Mouse (Mus musculus) forebrain, postnatal 0 days (tissue): ENCODE measurements around the gene Muc5b. TPM values are rescaled to one million over a fixed set of nuclear protein-coding genes. Genes with fewer than 3 reads are reported as not detected.

ENCODE experiments used
- ATAC-seq: fragments of 200-750 bp; cut with Nextera tagmentation; 2 replicates; pipeline ENCODE4 v1.8.0; 2017; ENCODE audit warnings: mild to moderate bottlenecking, moderate library complexity
- DNase-seq: peaks from one replicate; pipeline ENCODE4 v3.0.0-alpha.2; 2015
- H3K27ac ChIP-seq: fragments of 300-500 bp; sonication (generic); 2 replicates; pipeline ENCODE4 v1.5.1; 2014; ENCODE audit warnings: low read depth, mild to moderate bottlenecking, antibody characterized with exemption, low read length, moderate library complexity, mixed read lengths
- H3K27me3 ChIP-seq: fragments of 300-500 bp; sonication (generic); 2 replicates; pipeline ENCODE4 v1.6.1; 2014; ENCODE audit warnings: mild to moderate bottlenecking, low read length, mixed read lengths; ENCODE audit not compliant: insufficient read depth
- H3K36me3 ChIP-seq: fragments of 300-500 bp; sonication (generic); 2 replicates; pipeline ENCODE4 v1.6.1; 2014; ENCODE audit warnings: mild to moderate bottlenecking, moderate library complexity; ENCODE audit not compliant: insufficient read depth
- H3K4me1 ChIP-seq: fragments of 300-500 bp; sonication (generic); 2 replicates; pipeline ENCODE4 v1.6.1; 2014; ENCODE audit warnings: antibody characterized with exemption; ENCODE audit not compliant: insufficient read depth
- H3K4me2 ChIP-seq: fragments of 300-500 bp; sonication (generic); 2 replicates; pipeline ENCODE4 v1.6.1; 2014; ENCODE audit warnings: low read depth, mild to moderate bottlenecking, moderate library complexity
- H3K4me3 ChIP-seq: fragments of 300-500 bp; sonication (generic); 2 replicates; pipeline ENCODE4 v1.5.1; 2014; ENCODE audit warnings: low read depth, low read length, mixed read lengths
- H3K9ac ChIP-seq: fragments of 300-500 bp; sonication (generic); 2 replicates; pipeline ENCODE4 v1.6.1; 2014; ENCODE audit warnings: mild to moderate bottlenecking
- H3K9me3 ChIP-seq: fragments of 300-500 bp; sonication (generic); 2 replicates; pipeline ENCODE4 v1.6.1; 2016; ENCODE audit warnings: low read length
- CTCF ChIP-seq: sonication (generic); IDR thresholded peaks from 2 replicates; pipeline ENCODE4 v1.5.1; 2016; ENCODE audit warnings: antibody characterized with exemption, control low read depth, low read depth
- WGBS: fragments of 180-500 bp; shearing (Covaris S2); extraction: QIAGEN DNeasy Blood & Tissue Kit; methylation state at CpG from one replicate; pipeline ENCODE4 v1.1.7; 2014; 5-methylcytosine and 5-hydroxymethylcytosine counted together
- polyA plus RNA-seq: library from polyadenylated mRNA; unstranded; fragments of >200 nt; fragmentation: Nextera tagmentation; extraction: Ambion mirVana; gene quantifications from 2 replicates; pipeline ENCODE4 v1.2.1, GENCODE M21; 2015
- total RNA-seq: library from RNA; depleted of rRNA; stranded (reverse); fragments of >200 nt; gene quantifications from 2 replicates; pipeline ENCODE4 v1.2.3, GENCODE M21; 2014; rRNA removed

The Muc5b gene
- total and polyA plus RNA-seq, 2 experiments from 2014 or later, result 0.01 TPM; not detected in 1

- no peak for TF ChIP-seq CTCF
- Histone ChIP-seq H3K27ac (peak overlapping the region; percentile 88), H3K4me2 (peak overlapping the region; percentile 88), H3K4me3 (peak overlapping the region; percentile 92), H3K9ac (peak overlapping the region; percentile 91), H3K9me3 (no peaks in the 10 kb centered on the region), H3K27me3 (no peaks in the 10 kb centered on the region; the same call in none of the 2 replicates), H3K4me1 (peaks cover 26% of the 10 kb centered on the region), H3K36me3 (no peaks in the 10 kb centered on the region)
- ATAC-seq (peak; percentile 26), DNase-seq (no peak)
- 1% methylated on average over 16 of the region's 16 CpGs for WGBS
These were observed 63.0 kb downstream of the Muc5b start for GRCm38 (mm10) chr7:141901825-141902224.

GRCm38 (mm10) chr7:141902269-141902729 is 63.4 kb downstream of the Muc5b start:
- Histone ChIP-seq H3K4me2 (peak overlapping the region; percentile 88), H3K9me3 (no peaks in the 10 kb centered on the region), H3K4me3 (peak overlapping the region; percentile 92), H3K9ac (peak overlapping the region; percentile 91), H3K4me1 (peaks cover 22% of the 10 kb centered on the region), H3K27me3 (no peaks in the 10 kb centered on the region; the same call in none of the 2 replicates), H3K36me3 (no peaks in the 10 kb centered on the region), H3K27ac (peak overlapping the region; percentile 88)
- peak; percentile 98 for ATAC-seq
- peak; percentile 100 for DNase-seq
- TF ChIP-seq CTCF, result no peak
- under 1% methylated on average over 44 of the region's 44 CpGs for WGBS

- no peaks in the 10 kb centered on the region for H3K36me3 ChIP-seq
- peak overlapping the region; percentile 88 for H3K27ac ChIP-seq
- no peaks in the 10 kb centered on the region; the same call in none of the 2 replicates for H3K27me3 ChIP-seq
- TF ChIP-seq CTCF, result no peak
- 68% methylated on average over 4 of the region's 4 CpGs for WGBS
- DNase-seq, result no peak
- no peaks in the 10 kb centered on the region for H3K9me3 ChIP-seq
- peak overlapping the region; percentile 92 for H3K4me3 ChIP-seq
- peak overlapping the region; percentile 91 for H3K9ac ChIP-seq
- H3K4me2 ChIP-seq, result peak overlapping the region; percentile 88
- ATAC-seq, result no peak
- peaks cover 21% of the 10 kb centered on the region for H3K4me1 ChIP-seq
These were observed 63.9 kb downstream of the Muc5b start for GRCm38 (mm10) chr7:141902791-141903190.

- H3K27ac ChIP-seq, result no peak overlapping the region
- H3K27me3 ChIP-seq, result peaks cover 7% of the 10 kb centered on the region
- WGBS, result 71% methylated on average over 6 of the region's 6 CpGs
- no peak overlapping the region for H3K4me3 ChIP-seq
- H3K4me2 ChIP-seq, result no peak overlapping the region
- no peaks in the 10 kb centered on the region for H3K4me1 ChIP-seq
- H3K36me3 ChIP-seq, result no peaks in the 10 kb centered on the region
- H3K9ac ChIP-seq, result no peak overlapping the region
- ATAC-seq (no peak), DNase-seq (no peak)
- no peaks in the 10 kb centered on the region for H3K9me3 ChIP-seq
- TF ChIP-seq CTCF, result no peak
These were observed 69.7 kb downstream of the Muc5b start for GRCm38 (mm10) chr7:141908591-141908990.

DNA sequence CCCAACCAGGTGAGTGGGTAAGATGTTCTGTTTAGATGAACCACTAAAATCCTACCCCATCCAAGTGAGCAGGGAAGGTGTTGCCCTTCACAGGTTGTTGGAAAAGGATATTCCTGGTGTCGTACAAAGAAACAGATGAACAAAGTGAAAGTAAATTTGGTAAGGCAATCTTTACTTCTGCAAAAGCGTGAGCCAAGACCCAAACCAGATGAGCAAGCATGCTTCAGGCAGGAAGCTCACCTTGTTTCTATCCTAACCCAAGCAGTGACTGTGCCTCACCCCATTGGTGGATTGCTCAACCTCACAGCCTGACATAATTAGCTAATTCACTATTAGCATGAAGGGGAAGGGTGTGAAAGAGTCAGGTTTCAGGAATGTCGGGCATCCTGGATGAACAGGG is 72.4 kb downstream of the Muc5b start:
- no peak overlapping the region for H3K27ac ChIP-seq
- TF ChIP-seq CTCF, result no peak
- no peak overlapping the region for H3K4me2 ChIP-seq
- H3K9ac ChIP-seq, result no peak overlapping the region
- H3K27me3 ChIP-seq, result peaks cover 7% of the 10 kb centered on the region
- no peaks in the 10 kb centered on the region for H3K9me3 ChIP-seq
- no peak for DNase-seq
- no peaks in the 10 kb centered on the region for H3K36me3 ChIP-seq
- no peak for ATAC-seq
- no peak overlapping the region for H3K4me3 ChIP-seq
- 75% methylated on average over 3 of the region's 3 CpGs for WGBS
- H3K4me1 ChIP-seq, result no peaks in the 10 kb centered on the region

DNA sequence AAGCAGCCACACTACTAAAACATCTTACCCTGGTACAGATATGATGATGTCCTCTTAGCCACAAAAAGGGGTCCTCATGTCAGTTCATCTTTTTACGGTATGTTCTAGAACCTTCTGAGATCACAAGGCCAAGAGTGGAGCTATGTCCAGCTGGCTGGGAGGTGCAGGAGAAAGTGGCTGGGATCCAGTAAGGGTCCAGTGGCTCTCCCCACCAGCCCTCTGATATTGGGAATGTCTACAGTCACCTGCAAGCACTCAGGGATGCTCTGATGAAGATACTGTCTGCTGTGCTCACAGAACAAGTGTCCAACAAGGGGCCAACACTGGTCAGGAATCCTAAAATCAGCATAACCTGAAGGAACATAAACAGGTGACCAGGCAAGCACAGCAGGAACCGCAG is 79.5 kb downstream of the Muc5b start, which contains the start of gene Tollip:
Tollip (minus strand) TSS at position 101 of the 400 bp plus-strand sequence.
- H3K27me3 ChIP-seq, result no peaks in the 10 kb centered on the region; the same call in 1 of the 2 replicates
- H3K36me3 ChIP-seq, result no peaks in the 10 kb centered on the region
- H3K4me1 ChIP-seq, result no peaks in the 10 kb centered on the region
- H3K4me3 ChIP-seq, result no peak within 1 kb of the TSS
- no peak for DNase-seq
- WGBS, result 92% methylated on average over 2 of the region's 2 CpGs
- no peak within 1 kb of the TSS for H3K9ac ChIP-seq
- no peak for ATAC-seq
- no peak within 1 kb of the TSS for H3K4me2 ChIP-seq
- H3K27ac ChIP-seq, result no peak within 1 kb of the TSS
- H3K9me3 ChIP-seq, result no peaks in the 10 kb centered on the region
- TF ChIP-seq CTCF, result no peak

Other genes with a start within 250 kb of the Muc5b start
- gene Muc6, start 183.8 kb upstream of the Muc5b start, total RNA-seq, result not detected in 2 replicates
- gene Muc6, start 183.8 kb upstream of the Muc5b start, polyA plus RNA-seq, result 0.04 and 0.07 TPM in 2 replicates
- 0.15 and 0.38 TPM in 2 replicates for gene Muc2, start 148.7 kb upstream of the Muc5b start, total RNA-seq
- gene Muc2, start 148.7 kb upstream of the Muc5b start, polyA plus RNA-seq, result 0.05 and 0.08 TPM in 2 replicates
- not detected in 2 replicates for gene Muc5ac, start 50.1 kb upstream of the Muc5b start, total RNA-seq
- not detected in 2 replicates for gene Muc5ac, start 50.1 kb upstream of the Muc5b start, polyA plus RNA-seq
- 73.4 and 89.8 TPM in 2 replicates for gene Tollip, start 79.4 kb downstream of the Muc5b start, total RNA-seq
- 64.5 and 78.3 TPM in 2 replicates for gene Tollip, start 79.4 kb downstream of the Muc5b start, polyA plus RNA-seq
- 107 and 132 TPM in 2 replicates for gene Brsk2, start 110.7 kb downstream of the Muc5b start, total RNA-seq
- gene Brsk2, start 110.7 kb downstream of the Muc5b start, polyA plus RNA-seq, result 15.8 and 18.3 TPM in 2 replicates
- 37.8 and 42.5 TPM in 2 replicates for gene Mob2, start 222.0 kb downstream of the Muc5b start, total RNA-seq
- gene Mob2, start 222.0 kb downstream of the Muc5b start, polyA plus RNA-seq, result 39.8 and 39.9 TPM in 2 replicates